Mouse (Mus musculus): ENCODE results near the gene Gpatch2l. TPM values are rescaled to one million over a fixed set of nuclear protein-coding genes. Genes with fewer than 3 reads are reported as not detected.

Gene Gpatch2l
- polyA plus RNA-seq (2012; rRNA removed) = 20.7 and 21.2 TPM in 2 replicates

DNA sequence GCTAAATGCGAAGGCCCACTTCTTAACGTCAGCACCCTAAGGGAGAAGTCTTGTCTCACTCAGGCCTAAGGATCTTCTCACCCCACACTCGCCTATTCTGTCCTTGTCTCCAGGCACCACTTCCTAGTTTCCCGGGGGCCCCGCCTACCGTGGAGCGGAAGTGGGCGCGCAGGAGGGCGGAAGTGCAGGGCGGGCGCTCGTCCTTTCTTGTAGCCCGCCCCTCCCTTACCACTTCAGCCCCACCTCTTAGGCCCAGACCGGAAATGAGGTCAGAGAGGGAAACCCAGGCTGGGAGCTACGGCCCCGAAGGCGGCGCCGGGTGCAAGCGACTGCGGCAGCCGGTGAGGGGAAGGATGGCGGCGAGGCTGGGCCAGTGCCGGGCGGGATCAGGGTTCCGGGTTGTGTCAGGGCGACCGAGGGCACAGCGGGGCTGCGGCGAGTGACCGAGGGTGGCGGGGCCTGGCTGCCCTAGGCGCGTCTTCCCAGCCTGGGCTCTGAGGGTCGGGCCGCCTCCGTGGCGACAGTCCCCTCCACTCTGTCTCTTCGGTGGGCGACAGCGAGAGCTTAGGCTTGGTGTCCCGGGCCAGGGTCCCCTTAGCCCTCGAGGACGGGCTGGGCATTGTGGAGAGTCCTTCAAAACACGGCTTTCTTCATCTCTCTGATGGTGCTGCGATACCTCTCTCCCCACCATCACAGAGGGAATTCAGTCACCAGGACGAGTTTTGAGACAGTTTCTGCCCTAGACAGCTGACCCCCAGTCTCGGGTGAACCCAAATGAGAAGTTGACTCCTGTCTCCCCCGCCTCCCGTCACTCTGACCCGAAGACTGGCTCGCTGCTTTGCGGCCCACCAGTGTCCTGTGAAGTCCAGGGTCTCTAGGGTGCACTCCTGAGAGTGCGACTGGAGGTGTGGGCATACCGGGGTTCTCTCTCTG lies at the start of gene Gpatch2l:
Gene Gpatch2l, plus strand, starts transcription at position 255 of the 933 bp plus-strand sequence.
- peak; percentile 94 to 96 for DNase-seq (ENCODE audit: extremely low spot score in 1 of 2, low spot score in 1 of 2)

DNA sequence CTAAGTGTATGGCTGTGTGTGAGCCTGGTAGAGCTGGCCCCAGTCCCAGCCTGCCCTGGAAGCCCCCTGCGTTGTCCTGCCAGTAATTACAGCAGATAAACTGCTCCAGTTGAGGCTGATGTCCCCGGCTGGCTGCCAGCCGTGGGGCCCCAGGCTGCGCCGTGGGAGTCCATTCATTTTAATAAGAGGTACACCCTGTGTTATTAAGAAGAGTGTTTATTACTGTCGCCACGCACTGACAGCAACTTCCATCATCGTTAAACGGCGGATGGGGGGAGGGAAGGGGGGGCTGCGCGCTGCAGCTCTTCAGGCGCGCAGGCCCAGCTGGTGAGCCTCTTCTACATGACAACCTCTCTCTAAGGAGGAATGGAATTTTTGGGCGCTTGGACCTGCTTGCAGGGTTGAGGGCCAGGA lies 49.6 kb upstream of the Gpatch2l start:
- no peak for DNase-seq (ENCODE audit: extremely low spot score in 1 of 2, low spot score in 1 of 2)

DNA sequence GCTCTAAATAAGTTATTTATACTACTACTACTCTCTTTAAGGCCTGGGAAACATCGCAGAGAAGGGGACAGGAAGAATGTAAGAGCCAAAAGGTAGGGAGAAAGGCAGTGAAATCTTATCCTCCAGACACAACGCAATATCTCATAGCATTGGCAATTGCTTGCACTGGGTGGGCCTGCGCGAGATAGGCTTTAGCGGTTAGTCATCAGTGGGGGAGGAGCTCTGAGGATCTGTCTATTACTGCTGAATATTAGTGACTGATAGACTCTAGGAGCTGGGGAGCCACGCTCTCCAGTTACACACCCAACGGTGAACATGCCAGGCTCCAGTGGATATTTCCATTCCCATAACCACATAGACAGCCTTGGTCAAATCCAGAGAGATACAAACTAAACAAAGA lies 44.7 kb upstream of the Gpatch2l start:
- DNase-seq (ENCODE audit: extremely low spot score in 1 of 2, low spot score in 1 of 2) = no peak

DNA sequence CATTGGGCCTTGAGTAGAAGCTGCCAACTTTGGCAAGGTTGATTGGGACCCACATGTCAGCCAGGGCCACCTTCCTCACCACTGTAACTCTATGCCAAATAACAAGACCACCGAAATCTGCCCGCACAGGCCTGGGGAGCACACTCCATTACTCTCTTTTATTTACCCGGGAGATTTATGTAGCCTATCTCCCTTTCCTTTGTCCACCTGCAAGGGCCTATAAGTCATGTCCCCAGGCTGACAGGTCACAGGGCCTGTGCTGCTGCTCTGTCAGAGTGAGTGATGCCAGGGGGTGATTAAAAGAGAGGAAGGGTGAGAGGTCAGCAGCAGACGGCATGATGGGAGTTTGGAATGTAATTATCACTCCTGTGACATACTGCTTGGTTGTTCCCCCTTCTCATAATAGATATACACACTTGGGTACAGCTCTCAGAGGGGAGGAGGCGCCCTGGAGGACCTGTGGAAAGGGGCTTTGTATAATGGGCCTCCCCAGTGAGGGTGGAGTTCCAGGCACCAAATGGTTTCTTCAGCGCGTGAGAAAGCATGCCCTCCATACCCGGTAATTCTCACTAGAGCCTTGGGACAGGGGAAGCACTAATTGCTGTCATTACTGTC lies 38.1 kb upstream of the Gpatch2l start:
- no peak for DNase-seq (ENCODE audit: extremely low spot score in 1 of 2, low spot score in 1 of 2)

DNA sequence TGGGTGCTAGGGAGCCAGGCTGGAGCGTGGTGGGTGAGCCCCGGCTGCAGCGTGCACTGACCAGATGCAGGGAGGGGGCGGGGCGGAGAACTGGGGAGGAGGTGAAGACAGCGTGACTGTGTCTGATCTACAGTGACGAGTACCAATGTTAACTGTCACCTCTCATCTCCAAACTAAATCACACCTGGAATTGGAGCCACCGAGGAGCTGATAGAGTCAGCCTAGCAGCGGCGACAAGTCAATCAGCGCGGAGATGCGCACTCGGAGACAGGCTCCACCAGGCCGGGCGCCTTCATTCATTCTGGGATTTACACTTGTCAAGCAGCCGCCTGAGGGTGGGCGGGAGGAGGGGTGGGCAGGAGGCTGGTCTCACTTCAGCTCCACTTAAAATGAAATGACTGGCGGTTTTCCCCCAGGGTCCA lies 30.5 kb upstream of the Gpatch2l start:
- DNase-seq (ENCODE audit: extremely low spot score in 1 of 2, low spot score in 1 of 2) = no peak

DNA sequence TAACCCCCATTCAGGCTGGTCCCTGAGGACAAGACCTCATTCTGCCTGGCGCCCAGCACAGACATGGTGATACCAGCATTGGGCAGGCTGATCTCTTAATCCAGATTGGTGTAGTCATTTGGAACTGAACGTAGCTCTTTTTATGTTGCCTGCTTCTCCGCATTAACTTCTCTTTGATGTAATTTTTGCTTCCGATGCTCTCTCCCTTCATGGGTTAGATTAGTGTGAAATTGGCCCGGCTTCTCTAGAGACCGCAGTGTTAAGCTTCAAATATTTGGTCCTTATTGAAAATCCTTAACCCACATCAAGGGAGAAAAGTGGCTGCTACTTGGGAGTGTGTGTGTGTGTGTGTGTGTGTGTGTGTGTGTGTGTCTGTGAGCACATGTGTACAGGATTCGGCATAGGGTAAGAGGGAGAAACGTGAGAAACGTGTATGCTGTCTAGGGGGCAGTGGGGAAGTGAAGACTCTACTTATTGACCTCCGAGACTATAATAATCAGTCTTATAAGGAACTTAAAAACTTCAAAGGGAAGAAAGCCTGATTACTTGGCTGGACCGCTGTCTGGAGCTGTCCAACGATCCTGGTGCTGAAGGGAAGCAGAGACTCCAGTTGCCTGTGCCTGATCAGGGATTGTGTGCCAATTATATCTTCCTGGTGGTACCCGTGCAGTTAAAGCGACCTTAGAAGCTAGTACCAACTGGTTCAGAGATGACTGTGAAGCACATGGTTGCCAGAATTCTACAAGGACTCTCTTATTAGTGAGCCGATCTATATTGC lies 28.8 kb upstream of the Gpatch2l start:
- no peak for DNase-seq (ENCODE audit: extremely low spot score in 1 of 2, low spot score in 1 of 2)

DNA sequence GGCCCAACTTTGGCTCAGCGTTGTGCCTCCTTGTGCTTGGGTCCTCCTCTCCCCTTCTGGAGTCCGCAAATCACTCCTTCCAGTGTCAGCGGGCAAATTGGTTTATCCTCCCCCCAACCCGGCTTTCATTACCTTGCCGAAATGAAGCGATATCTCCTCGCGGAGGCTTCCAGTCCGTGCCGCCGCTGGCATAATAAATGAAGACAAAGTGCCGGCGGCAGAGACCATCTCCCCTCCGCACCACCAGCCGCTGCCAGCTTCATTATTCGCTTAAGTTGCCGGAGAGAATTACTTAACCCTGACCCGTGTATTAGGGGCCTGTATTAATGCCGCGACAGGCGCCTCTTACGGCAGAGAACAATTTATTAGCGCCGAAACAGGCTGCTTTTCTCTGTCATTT lies 27.5 kb upstream of the Gpatch2l start:
- no peak for DNase-seq (ENCODE audit: extremely low spot score in 1 of 2, low spot score in 1 of 2)

DNA sequence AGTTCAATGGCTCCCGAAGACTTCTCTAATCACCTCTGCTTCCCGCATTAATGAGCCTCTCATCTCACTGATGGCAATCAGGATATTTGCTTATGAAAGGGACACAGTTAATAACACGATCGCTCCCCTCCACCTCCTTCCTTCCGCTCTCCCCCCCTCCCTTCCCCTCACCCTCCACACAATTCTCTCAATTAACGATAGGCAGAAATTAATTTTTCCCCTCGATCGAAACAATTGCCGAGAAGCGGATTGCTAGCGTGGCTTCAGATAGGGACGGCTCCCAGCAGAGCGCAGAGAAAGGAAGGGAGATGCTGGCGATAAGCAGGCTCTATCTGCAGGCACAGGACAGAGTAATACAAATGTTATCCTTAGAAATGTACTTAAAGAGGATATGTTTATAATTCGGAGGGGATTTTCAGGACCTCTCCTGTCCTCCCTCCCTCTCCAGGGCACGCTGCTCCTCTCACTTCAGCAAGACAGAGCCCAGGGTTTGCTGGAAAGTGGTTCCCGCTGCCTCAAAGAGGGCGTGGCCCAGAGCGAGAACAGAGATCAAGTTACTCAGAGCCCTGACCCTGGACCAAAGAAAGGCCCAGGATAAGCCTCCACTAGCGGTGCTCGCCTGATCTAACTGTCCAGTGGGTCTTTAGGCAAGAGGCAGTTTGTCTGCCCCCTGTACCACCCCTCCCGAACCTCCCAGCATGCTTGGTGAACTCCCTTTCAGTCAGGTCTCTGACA lies 24.8 kb upstream of the Gpatch2l start:
- DNase-seq (ENCODE audit: extremely low spot score in 1 of 2, low spot score in 1 of 2) = no peak

DNA sequence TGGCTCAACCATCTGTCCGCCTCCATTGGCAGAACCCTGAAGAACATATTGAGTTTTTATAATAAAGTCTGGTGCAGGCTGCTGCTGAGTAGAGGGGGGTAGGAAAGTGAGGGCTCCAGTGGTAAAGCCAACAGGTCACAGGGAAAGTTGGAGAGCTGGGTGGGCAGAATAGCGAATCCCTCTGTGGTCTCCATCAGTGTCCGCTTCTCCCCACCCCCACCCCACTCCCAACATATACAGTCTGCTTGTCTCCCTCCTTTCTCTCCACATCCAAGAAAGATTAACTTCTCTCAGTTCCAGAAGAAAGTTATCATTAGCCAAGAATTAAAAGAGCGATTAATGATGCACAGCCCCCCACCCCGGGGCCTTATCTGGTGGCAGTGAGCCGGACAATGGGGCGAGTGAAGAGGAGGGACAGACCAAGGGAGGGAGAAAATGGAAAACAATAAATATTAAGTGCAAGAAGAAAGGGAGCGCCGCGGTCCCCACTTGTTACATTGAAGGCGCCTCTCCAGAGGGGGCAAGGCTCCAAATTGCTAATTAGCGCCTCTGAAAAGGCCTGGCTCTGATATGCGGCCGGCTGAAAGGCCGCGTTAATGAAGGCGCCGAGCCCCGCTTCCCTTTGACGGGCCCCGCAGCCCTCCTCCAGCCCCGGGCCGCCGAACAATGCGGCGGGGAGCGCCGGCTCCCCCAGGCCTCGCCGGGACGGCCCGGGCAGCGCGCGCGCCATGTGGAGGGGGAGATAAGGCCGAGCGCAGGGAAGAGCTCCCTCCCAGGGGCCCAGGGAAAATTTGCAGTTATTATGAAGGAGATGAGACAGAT lies 21.2 kb upstream of the Gpatch2l start:
- peak in 1 of 2 experiments; percentile 36 for DNase-seq (ENCODE audit: extremely low spot score in 1 of 2, low spot score in 1 of 2)

DNA sequence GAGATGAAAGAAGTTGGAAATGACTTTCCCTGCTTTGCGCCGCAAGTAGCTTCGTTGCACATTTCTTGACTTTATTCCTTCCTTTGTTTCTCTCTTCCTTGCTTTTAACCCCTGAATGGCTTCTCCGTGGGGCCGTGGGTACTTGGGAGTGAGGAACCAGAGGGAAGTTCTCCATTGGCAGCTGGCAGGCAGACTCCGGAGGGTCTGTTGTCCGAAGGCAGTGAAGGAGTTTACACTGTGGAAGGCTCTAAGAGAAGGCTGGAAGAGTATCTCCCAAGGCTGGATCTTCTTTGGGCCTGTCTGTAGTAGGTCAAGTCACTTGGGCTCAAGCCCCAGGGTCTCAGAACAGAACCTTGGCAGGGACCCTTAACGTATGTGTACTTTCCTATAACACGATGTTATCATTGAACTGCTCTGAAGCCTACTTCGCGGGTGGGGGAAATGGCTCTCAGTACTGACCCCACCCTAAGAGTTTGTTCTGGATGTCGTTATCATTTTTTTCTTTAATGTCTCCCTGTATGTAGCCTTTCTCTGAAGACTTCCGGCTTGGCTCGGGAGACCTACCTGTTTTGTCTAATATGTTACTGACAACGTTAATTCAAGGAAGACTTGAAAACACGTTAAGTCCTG lies 20.5 kb upstream of the Gpatch2l start:
- DNase-seq (ENCODE audit: extremely low spot score in 1 of 2, low spot score in 1 of 2) = no peak

DNA sequence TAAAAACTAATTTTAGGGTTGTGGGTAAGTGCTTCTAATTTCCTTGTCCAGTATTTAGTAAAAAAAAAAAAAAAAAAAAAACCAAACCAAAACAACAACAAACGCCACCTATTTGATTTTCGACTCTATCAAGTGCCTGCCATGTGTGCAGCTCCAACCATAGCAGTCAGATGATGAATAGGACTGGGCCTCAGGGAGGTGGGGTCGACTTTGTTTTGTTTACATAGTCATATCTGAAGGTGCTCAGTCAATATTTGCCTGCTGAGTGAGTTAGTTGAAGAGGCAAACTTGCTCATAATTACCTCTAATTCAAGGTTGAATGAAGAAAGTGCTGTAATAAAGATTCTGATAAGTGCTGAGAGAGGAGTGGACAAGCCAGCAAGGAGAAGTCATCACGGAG lies 7.4 kb upstream of the Gpatch2l start:
- no peak for DNase-seq (ENCODE audit: extremely low spot score in 1 of 2, low spot score in 1 of 2)

DNA sequence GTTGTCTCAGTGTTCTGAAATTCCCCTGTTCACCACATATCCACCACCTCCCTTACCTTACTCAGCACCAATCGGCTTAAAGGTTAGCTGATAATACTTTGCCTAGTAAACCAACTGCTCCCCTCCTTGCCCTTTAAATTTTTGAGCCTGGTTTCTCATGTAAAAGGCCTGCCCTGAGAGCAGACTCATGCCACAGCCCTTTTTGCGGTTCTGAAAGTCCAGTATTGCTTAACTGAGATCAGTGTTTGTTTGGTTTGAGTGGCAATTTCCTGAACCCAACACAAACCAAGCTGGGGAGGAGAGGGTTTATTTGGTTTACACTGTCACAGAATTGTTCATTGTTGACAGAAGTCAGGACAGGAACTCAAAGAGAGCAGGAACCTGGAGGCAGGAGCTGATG lies 2.9 kb upstream of the Gpatch2l start:
- DNase-seq (ENCODE audit: extremely low spot score in 1 of 2, low spot score in 1 of 2) = no peak

DNA sequence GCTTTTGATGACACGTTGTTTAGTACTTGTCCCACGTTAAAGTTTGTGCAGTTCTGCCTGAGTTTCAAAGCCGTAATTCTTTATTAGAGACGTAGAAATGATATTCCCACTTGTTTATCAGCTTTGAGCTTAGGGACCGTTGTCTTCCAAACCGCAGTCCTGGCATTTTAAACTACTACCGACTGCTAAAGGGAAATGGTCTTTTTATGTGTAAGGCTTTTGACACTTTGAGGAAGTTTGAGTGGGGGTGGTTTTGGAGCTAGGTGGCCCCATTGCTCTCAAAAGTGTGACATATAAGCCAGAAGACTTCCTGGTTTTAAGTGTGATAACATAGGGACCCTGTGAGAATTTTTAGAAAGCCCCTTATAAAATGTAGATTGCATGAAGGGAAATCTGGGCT lies 905 bp downstream of the Gpatch2l start:
- no peak for DNase-seq (ENCODE audit: extremely low spot score in 1 of 2, low spot score in 1 of 2)

DNA sequence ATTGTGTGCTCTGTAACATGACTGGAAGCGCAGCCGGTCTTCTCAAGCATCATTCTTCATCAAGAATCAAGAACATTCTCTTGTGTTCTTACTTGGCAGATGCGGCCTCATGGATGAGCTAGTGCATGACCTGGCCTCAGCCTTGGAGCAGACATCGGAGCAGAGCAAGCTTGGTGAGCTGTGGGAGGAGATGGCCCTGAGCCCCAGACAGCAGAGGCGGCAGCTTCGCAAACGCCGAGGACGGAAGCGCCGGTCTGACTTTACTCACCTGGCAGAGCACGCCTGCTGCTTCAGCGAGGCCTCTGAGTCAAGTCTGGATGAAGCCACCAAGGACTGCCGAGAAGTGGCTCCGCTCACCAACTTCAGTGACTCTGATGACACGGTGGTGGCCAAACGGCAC lies 2.3 kb downstream of the Gpatch2l start:
- no peak for DNase-seq (ENCODE audit: extremely low spot score in 1 of 2, low spot score in 1 of 2)

DNA sequence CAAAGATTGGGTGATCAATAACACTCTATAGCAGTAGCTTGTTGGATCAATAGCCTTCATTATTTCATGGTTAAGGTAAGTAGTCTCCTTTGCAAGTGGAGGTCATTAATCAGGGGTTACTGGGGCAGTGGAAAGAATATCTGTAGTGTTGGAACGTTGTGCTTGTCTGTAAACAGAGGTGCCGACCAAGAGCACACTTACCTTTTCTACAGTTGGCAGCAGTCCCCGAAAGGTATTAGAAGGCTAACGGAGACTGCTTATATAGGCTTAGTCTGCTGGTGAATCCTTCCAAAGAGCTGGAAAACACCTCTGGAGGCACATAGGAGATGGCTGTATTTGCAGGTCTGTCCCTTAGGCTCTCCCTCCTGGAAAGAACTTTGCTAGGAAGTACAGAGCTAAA lies 8.5 kb downstream of the Gpatch2l start:
- DNase-seq (ENCODE audit: extremely low spot score in 1 of 2, low spot score in 1 of 2) = no peak

DNA sequence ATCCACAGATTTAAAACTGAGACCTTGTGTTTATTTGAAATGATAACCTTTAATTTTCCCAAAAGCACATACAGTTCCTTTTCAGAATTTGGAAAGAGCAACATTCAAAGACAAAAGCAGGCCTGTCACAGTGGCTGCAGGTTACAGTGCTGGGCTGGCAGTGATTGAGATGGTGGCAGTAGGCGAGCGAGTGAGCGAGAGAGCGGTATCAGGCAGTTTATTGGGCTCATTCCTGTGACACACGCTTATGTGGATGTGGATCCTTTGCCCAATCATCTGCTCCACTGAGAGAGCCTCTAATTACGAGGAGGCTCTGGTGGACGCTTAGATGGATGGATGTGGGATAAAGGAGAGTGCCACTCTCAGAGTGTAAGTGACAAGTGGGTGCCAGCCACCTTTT lies 13.3 kb downstream of the Gpatch2l start:
- no peak for DNase-seq (ENCODE audit: extremely low spot score in 1 of 2, low spot score in 1 of 2)

DNA sequence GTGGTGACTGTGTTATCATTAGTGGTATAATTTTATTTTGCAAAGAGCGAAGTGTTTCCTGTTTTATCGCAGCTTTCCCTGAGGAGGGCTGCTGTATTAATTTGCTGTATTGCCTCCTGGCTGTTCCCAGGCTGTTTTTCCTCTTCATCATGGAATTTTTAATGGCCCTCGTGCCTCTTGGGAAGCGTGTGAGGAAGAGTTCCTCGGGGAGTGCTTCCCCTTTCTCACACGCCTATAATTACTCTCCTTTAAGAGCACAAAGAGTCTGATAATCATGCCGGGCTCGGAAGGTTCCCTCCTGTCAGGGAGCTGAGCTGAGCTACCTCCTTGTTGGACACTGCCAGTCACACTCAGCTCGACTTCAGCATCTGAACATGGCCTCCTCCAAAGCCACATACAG lies 30.0 kb downstream of the Gpatch2l start:
- no peak for DNase-seq (ENCODE audit: extremely low spot score in 1 of 2, low spot score in 1 of 2)

DNA sequence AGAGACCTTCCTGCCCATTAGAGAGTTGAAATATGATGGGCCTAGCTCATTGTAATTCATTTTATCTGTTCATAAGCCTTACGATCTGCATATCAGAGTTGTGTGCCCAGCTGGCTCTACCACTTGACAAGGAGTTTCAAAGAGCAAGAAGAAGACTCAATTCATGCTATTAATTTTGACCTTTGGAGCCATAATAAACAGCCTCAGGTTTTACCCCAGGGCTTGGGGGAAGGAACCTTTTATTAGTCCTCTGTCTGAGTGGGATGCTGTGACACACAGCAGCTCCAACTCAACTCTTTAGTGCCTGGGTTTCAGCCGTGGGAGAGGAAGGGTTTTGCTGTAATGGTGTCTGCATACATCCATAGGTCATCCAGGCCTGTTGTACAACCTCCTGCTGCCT lies 32.6 kb downstream of the Gpatch2l start:
- DNase-seq (ENCODE audit: extremely low spot score in 1 of 2, low spot score in 1 of 2) = no peak

DNA sequence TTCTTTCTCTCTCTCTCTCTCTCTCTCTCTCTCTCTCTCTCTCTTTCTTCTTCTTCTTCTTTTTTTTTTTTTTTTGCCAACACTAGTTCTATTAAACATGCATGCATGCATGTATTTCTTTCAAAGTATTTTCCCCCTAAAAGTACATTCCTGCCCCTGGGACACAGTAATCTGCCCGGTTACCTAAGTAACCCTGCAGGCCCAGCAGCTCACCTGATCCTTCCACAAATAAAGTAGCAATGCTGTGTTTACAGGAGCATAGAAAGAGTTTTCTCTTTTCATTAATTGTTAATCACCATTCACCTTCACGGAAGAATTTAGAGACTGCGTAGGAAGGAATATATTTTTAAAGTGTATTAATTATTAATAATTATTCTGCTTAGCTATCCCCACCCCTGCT lies 34.1 kb downstream of the Gpatch2l start:
- DNase-seq (ENCODE audit: extremely low spot score in 1 of 2, low spot score in 1 of 2) = no peak
